Mouse (Mus musculus): ENCODE results near the gene Nt5c1a.
A peak's percentile ranks its signal among the peaks of the same experiment; 100 is the strongest.
"Not testable (repeated sequence)": the region's sequence is repeated elsewhere in the genome, so short reads cannot be mapped to it uniquely, and the experiment has no call there.

The Nt5c1a gene

DNA sequence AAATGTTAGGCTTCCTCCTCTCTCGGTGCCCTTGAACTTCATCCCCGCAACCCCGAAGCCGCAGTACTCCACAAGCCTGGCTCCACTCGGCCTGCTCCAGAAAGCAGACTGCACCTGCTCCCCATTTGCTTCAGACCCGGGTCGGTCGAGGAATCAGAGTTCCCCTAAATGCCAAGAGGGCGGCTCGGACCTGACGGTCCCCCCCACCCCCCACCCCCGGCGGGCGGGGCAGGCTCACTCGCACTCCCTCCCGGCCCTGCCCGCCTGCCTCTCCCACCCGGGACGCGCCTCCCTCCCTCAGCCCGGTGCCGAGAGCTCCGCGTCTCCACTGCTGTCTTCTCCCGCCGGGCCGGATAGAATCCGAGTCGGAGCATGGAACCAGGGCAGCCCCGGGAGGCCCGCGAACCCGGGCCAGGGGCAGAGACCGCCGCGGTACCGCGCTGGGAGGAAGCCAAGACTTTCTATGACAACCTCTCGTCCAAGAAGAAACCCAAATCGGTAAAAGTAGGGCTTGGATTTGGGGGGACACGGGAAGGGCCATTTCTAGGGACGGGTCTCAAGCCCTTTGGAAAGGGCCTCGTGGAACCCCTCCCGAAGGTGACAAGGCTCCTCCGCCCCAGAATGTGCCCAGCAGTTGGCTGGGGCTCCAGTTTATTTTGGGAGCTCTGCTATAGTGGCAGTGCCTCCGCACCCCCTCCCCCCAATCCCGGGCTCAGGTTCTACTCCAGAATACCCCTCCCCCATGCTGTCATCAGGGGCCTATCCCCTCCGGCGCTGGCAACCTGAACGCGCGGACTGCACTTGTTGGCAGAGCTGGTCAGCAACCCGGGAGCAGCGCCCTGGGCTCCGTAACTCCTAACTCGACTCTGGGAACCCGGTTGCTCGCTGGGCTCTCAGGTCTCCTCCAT is at the start of gene Nt5c1a:
Nt5c1a (plus strand) TSS at position 319 of the 908 bp plus-strand sequence.
- no peak for DNase-seq (ENCODE audit: low spot score)

DNA sequence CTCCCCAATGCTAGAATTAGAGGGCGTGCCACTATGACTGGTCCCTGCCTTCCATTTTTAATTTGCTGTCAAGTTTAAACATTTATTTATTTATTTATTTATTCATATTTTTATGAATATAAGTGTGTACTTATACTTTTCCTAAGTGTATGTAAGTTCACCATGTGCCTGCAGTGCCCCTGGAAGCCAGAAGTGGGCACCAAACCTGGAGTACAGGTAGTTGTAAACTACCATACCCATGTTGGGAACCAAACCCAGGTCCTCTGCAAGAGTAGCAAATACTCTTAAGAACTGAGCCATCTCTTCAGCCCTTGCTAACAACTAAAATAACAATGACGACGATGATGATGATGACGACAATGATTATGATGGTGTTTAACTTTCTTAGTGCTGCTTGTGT is 49.3 kb upstream of the Nt5c1a start:
- DNase-seq (ENCODE audit: low spot score), result no peak

DNA sequence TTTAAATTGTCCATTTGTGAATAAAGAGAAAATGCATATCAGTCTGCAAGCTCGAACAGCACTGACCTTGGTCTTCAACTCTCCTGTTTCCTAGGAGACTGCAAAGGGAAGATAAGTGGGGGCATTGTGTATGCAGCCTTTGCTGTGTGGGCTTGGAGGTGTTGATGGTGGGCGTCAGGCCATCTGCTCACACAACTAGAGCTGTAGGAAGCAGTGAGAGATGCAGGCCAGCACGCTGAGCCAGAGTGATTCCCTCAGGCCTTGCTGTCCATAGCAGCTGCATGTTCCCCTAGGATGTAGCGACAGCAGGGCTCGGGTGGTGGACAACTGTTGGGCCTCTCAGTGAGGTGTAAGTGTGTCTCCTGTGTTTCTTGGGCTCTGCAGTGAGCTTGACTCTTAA is 48.3 kb upstream of the Nt5c1a start:
- no peak for DNase-seq (ENCODE audit: low spot score)

DNA sequence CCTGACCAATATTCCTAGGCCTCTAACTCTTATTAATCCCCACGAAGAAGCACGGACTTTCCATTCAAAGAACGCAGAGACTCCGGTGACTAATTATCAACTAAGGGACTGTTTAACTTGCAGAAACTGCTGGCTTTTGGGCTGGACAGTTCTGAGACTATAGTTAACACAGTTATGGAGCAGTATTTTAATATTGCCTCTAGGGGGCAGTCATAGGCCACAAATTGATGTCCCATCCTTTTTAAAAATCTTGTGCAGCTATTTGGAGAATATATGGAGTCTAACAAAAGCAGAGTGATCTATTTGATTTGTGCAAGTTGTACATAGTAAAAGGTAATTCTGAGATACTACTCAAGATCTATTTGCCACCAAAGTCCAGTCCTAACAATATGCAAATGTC is 46.3 kb upstream of the Nt5c1a start:
- DNase-seq (ENCODE audit: low spot score), result peak; percentile 4

DNA sequence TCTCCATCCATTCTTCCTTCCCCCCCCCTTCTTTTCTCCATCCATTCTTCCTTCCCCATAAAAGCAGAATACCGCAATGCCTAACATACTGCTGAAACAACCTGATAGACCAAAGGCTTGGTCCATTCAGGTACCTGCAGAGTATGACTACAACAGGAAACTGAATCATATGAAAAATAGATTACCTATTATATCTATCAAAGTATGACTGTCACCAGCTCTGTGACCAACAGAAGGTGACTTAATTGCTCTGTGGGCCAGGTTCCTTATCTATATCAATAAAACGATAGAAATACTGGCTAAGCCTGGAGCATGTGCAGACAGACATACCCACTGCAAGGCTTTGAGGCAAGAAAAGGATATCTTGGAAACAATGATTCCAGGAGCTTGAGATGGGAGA is 45.9 kb upstream of the Nt5c1a start:
- no peak for DNase-seq (ENCODE audit: low spot score)

DNA sequence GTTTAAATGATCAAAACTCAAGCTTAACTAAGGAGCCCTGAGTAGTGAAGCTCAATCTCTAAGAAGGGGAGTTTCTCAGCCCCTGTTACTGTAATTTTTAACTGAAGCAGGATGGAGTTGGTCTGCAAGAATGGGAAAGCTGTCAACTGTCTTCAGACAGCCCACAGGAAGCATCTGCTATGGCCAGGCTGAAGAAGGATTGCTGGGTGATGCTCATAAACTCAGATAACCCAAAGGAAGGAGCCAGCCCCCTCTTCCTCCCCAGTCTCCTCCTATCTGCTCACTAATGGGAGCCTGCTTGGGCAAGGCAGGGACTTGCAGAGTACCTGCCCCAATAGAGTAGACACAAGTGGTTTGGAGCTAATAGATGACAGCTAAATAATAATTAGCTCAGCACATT is 45.5 kb upstream of the Nt5c1a start:
- DNase-seq (ENCODE audit: low spot score), result no peak

DNA sequence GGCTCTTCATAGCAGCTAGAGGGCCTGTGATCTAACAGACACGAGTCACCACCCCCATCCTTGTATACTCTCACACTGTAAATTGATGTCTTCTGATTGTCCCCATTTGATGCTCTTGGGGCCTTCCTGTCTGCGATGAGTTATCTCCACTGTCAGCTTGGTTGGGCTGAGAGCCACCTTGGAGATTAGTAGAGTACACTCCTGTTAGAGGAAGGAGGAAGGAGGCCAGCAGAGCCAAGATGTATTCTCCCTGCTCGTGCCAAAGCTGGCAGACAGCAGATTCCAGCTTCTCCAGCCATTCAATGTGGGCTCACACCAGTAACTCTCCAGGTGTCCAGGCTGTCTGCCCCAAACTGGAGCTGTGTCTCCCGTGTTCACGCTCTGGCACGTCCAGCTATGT is 40.7 kb upstream of the Nt5c1a start:
- DNase-seq (ENCODE audit: low spot score), result no peak

DNA sequence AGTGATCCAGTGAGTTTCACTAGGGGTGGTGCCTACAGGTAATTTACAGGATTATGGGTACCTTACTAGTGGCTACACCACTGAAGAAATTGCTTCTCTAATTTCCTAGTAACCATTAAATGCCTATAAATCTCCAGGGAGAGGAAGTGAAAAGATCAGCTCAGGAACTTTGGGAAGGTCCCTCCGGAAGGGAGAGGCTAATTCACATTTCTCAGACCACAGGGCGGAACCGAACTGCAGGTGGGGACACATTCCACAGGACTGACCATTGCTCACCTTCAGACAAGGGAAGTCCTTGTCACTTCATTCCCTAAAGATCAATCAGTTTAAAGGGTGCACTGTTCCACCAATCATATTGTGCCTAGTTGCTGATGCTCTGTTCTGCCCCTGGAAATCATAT is 40.1 kb upstream of the Nt5c1a start:
- DNase-seq (ENCODE audit: low spot score), result not testable (repeated sequence)

DNA sequence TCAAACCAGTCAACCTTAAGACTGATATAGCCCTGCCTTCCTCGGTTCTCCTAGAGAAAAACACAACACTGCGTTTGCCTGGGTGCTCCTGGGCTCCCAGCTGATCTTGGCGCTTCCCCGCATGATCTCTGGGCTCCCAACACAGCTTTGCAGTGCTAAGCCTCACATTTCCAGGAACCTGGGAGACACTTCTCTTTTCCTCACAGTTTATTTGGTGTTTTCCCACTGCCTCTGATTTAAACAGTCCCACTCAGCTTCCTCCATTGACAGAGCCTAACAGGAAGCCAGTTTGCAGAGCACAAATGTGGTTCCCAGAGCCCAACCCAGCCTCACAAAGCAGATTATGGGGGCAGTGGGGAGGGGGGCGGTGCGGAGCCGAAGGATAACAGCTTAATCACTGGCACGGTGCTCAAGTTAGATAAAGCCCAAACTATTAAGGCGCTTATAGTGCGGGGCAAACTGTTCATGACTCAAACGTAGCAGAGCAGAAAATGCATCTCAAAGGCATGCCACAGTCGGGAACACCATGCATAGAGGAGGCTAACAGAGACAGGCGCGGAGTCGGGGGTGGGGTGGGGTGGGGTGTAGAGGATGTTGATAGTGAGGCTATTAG is 38.9 kb upstream of the Nt5c1a start:
- no peak for DNase-seq (ENCODE audit: low spot score)

DNA sequence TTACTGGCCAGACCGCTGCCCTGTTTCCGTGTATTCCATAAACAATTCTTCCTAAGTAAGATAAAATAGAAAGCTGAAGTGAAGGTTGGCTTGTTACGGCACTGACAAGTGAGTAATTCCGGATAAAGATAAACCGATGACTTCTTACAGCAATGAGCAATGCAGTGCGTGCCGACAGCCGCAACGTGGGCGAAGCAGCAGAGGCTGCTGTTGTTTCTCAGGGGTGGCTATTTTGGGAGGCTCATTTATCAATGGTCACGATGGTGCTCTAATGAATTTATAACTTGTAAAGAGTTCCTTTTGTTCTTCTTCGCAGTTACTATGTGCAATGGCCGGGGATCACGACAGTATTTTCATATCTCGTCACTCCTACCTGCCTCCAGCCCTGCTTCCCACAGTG is 37.1 kb upstream of the Nt5c1a start:
- DNase-seq (ENCODE audit: low spot score), result no peak

DNA sequence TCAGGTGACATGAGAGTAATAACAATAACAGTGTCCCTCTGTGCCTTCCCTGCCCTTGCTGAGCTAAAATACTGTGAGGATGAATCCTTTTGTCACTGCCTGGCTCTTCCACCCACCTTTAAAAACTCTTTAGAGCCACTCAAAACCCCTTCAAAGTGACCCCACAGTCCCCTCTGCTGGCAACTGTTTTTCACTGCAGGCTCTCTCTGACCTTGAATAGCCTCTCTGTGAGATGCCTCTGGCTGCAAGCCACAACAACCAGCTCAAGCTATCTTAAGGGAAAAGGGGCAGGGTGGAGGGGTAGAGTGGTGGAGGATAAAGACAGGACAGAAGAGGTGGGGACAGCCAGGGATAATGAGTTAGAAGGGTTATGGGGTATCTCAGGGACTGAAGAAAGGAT is 29.5 kb upstream of the Nt5c1a start:
- DNase-seq (ENCODE audit: low spot score), result no peak

DNA sequence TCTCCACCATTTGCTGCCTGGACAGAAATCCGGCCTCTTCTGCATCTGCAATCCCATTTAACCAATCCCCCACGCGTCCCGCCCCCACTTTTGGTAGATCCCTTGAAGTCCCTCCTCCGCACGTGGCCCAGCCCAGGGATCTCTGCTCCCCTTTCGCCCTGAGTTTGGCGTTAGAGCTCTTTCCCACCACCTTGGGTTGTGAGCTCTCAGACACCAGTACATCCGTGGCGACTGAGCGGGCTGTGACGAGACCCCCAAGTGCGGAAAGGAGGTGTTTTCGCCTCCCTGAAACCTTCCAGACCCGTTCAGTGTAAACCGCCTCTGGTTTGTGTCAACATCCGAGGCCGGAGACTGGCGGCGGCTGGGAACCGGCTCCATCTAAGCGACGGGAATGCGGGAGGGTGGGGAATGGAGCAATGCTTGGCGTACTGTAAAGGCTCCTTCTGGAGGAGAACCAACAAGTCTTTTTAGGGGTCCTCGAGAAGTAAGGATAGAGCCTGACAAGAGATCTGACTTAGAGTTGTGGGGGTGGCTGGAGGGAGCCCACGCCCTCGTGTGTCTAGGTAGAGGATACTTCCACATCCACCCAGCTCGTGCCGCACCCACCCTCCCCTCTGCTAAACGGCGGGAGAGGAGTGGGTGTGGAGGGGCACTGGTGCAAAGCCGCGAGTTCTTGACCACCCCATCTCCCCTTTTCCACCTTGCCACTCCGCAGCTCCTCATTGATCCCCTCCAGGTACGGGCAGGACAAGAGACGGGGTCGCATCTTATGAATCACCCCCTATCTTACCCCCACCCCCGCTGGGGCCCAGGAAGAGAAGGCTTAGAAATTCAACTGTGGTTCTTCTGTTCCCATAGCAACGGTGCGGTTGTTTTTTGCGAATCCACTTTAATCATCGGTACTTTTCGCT is 18.7 kb upstream of the Nt5c1a start, which contains the start of gene Hpcal4:
Hpcal4 (plus strand) TSS at position 900 of the 911 bp plus-strand sequence.
- no peak for DNase-seq (ENCODE audit: low spot score)

DNA sequence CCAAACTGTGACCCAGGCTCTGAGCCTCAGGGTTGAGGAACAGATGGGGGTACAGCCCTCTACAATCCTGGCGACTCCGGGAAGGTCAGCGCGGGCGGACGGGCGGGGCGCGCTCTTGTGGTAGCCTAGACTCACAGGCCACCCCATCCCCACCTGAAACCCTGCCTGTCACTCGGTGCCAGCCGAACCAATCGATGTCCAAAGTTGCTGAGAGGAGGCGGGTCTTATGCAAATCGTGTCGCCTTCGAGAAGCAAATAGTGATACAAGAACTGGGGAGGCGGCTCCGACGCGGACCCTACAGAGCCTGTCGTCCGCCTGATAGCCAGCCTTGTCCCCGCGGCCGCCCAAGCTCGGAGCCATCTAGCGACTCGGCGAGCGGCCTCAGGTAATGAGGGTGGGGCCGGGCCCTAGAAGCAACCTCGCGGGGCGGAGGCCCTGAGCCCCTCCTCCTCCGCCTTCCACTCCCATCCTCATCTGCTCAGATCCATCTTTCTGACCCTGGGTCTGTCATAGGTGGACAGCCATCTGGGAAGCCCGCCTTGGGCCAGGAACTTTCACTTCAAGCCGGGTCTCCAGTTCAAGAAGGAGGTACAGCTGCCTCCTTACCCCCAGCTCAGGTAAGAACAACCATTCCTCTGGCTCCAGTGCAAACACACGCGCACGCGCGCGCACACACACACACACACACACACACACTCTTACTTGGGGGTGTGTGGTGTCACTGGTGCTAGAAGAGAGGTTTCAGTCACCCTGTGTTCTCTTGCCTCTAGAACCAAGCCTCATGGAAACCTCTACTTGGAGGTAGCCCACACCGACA is 17.9 kb upstream of the Nt5c1a start:
- peak; percentile 62 for DNase-seq (ENCODE audit: low spot score)

DNA sequence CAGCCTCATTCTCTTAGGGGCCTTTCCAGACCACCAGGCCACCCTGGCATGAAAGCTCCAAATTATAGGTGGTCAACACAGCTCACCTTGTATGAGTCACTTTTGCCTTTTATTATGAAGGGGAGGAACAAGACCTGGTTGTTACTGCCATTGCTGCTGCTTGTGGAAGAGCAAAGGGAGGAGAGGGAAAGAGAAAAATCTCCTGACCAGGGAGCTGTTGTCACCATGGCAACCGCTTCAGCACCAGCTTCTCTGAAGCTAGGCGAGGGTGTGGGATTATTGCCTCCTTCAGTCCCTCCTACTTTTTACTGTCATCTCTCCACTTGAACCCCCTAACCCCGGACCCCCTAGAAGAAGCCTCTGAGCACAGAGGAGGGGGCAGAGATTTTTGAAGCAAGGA is 16.5 kb upstream of the Nt5c1a start:
- DNase-seq (ENCODE audit: low spot score), result no peak

DNA sequence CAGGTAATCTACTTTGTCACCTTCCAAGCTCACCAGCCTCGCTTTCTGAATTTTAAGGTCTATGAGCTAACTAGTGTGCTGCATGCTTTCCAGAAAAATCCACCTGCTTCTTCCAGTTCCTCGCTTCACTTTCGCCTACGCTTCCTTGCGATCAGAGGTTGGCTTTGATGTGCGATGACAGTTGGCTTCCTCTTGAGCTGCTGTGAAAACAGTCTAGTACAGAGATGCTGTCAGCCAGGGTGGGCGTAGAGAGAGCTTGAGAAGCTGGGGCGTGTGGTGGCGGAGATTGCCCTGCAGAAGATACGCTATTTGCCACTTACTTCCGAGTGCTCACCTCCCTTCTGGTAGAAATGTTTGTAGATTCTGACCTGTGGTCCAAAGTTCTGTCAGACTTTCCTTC is 9.0 kb upstream of the Nt5c1a start:
- no peak for DNase-seq (ENCODE audit: low spot score)

DNA sequence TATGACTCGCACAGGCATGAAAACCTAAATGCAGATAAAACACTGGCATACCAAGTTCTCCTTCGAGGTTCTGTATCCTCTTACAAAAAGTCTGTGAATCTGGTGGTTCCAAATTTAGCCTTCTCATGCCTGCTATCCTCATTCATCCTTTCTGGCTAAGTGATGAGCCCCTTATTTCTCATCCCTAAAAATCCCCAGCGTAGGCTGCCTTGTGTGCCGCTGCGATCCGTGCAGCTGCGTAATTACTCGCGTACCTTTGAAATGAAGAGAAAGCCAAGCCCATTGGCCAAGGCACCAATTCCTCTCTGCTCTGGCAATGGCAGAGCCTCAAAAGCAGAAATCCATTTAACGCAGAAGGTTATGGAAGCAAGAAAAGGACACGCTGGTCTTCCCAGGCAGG is 7.5 kb upstream of the Nt5c1a start:
- DNase-seq (ENCODE audit: low spot score), result no peak

DNA sequence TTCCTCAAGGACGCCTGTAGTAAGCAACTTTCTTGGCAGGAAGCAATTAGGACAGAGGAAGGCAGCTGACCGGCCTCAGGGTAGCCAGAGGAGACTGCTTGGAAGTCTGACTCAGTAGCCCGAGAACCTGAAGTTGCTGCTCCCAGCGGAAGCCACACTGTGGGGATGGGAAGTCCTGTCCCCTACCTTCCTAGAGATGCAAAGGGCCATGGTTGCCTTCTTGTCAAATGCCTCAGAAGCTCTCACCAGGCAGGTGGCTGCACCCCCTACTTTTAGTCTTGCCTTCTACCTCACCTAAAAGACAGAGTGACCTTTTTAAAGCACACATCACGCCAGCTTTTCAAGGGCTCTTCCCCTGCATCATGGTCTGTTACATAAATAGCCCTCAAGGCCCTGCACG is 4.6 kb upstream of the Nt5c1a start:
- DNase-seq (ENCODE audit: low spot score), result no peak

DNA sequence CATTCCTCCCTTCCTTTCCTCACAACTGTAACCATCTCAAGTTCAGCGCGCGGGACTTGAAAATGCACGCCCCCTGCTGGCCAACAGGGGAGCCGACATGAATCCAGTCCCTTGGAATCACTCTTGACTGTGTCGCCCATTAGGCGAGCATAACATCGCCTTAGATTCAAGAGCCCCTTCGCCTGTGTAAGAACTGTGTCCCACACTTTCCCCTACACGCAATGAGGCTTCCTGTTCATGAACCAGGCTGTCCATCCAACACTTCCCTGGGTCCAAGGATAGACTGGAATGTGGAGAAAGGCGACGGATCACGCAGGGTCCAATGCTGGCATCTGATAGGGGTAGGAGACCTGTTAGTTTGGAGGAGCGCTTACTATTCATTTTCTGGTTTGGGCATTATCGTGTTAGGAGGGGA is 526 bp upstream of the Nt5c1a start:
- peak; percentile 29 for DNase-seq (ENCODE audit: low spot score)

DNA sequence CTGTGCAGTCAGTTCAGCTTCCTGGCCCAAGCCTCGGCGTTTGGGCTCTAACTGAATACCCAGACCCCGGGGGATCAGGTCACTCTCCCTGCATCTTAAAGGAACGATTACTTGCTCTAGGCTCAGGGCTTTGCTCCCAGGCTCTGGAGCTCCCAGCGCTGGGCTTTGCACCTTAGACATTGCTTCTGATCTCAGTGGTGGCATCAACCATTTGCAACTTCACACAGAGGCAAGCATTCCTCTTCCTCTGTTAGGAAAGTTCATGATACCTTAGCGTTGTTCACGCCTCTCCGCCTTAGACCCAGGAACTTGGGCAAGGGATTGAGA is 753 bp downstream of the Nt5c1a start:
- DNase-seq (ENCODE audit: low spot score), result no peak

DNA sequence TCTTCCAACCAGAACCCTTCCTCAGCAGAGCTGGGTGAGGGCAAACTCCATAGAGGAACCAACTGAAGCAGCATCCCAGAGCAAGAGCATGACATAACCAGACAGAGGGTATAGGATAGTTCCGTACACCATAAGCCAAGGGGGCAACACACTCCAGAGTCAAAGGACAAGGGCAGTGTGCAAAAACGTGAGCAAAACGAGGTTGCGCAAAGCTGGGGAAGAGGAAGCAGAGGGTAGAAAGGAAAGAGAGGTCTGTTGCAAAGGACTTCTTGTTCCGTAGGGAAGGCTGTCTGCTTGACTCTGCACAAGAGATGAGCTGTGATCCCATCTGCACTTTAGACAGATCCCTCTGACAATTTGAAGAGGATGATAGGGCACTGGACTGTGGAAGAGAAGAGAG is 6.0 kb downstream of the Nt5c1a start:
- no peak for DNase-seq (ENCODE audit: low spot score)

DNA sequence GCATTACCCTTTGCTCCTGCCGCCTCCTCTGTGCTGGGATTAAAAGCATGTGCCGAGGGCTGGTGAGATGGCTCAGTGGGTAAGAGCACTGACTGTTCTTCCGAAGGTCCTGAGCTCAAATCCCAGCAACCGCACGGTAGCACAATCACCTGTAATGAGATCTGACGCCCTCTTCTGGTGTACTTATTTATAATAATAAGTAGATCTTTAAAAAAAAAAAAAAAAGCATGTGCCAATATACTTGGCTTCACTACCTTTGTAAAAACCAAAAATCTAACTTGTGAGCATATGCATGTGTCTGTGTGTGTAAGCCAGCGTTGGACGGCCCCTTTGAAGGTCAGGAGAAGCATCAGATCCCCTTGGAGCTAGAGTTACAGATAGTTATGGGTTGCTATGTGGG is 9.7 kb downstream of the Nt5c1a start:
- no peak for DNase-seq (ENCODE audit: low spot score)

DNA sequence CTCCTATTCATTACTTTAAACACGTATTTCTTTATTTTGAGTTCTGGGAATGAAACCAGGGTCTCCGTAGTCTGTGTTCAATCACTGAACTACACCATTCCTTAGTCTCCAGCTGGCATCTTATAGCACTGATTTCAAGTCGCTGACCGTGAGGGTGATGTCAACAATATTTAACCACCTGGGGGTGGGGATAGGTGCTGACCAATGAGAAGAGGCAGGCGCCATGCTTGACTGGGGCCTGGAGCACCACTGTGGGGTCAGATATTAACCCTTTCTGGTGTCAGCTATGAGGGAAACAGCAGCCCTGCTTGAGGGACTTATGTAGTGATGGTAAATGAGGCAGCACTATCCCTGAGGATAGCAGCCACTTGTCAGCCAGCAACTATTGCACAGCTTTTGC is 10.1 kb downstream of the Nt5c1a start:
- DNase-seq (ENCODE audit: low spot score), result no peak

All from T-cell, adult 2 months (primary cell).